Mouse (Mus musculus) small intestine, adult 2 months (tissue): Measurements from ENCODE around the gene Zc3h12d. TPM values are rescaled to one million over a fixed set of nuclear protein-coding genes. Genes with fewer than 3 reads are reported as not detected.

ENCODE experiments used
- H3K27ac ChIP-seq: fragments of 200-500 bp; 2 replicates; pipeline ENCODE4 v1.5.1; 2012; ENCODE audit warnings: low read depth, low read length, control low read depth, inconsistent platforms; ENCODE audit not compliant: insufficient read depth
- H3K27me3 ChIP-seq: fragments of 200-500 bp; 2 replicates; pipeline ENCODE4 v1.6.1; 2012; ENCODE audit warnings: mild to moderate bottlenecking, moderate library complexity, low read length, inconsistent platforms; ENCODE audit not compliant: control insufficient read depth, insufficient read depth
- H3K36me3 ChIP-seq: fragments of 200-500 bp; 2 replicates; pipeline ENCODE4 v1.6.1; 2012; ENCODE audit warnings: mild to moderate bottlenecking, low read length, control low read depth, inconsistent platforms; ENCODE audit not compliant: control insufficient read depth, insufficient read depth
- H3K4me1 ChIP-seq: fragments of 200-500 bp; 2 replicates; pipeline ENCODE4 v1.6.1; 2012; ENCODE audit warnings: low read length, inconsistent platforms, mixed read lengths; ENCODE audit not compliant: control insufficient read depth, insufficient read depth, insufficient read length
- H3K4me3 ChIP-seq: fragments of 200-500 bp; 2 replicates; pipeline ENCODE4 v1.5.1; 2012; ENCODE audit warnings: low read depth, mild to moderate bottlenecking, control low read depth, inconsistent platforms, low read length, moderate library complexity
- CTCF ChIP-seq: fragments of 200-500 bp; IDR thresholded peaks from 2 replicates; pipeline ENCODE4 v1.5.1; 2012; ENCODE audit warnings: low read depth, mild to moderate bottlenecking, control low read depth, inconsistent platforms, low read length, moderate library complexity, mixed read lengths; ENCODE audit not compliant: insufficient replicate concordance, insufficient read length; ENCODE audit errors: extremely low read depth
- POLR2A ChIP-seq: fragments of 200-500 bp; IDR thresholded peaks from 2 replicates; pipeline ENCODE4 v1.6.1; 2012; ENCODE audit warnings: low read depth, mild to moderate bottlenecking, control low read depth, inconsistent platforms, low read length, moderate library complexity
- WGBS: fragments of 180-500 bp; shearing (Covaris S2); methylation state at CpG from one replicate; pipeline ENCODE4 v1.1.7; 2018; 5-methylcytosine and 5-hydroxymethylcytosine counted together
- polyA plus RNA-seq: library from polyadenylated mRNA; depleted of rRNA; stranded (reverse); fragments of >200 nt; gene quantifications from 2 replicates; pipeline ENCODE4 v1.2.3, GENCODE M21; 2012

Gene Zc3h12d
- polyA plus RNA-seq, 1 experiment: 12.8 TPM

DNA sequence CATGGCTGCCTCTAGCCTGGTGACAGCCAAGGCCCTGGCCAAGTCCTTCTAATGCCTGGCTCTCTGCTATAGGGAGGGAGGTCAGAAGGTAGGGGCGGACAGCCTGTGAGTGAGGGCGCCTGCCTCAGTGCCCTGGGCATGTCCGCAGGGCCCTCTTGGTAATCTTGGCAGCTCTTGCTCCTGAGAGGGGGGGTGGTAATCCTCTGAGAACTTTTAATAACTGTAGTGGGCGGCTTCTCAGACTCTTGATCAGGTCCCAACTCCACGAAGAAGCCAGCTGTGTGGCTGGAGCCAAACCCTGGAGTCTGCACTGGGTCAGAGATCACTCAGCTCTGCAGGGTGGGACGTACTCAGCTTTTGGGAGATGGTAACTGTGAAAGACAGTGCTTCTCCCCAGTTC, 31.9 kb downstream of the Zc3h12d start:
- whole genome bisulfite sequencing: 35% methylated on average over 6 of the region's 6 CpGs
- Histone ChIP-seq H3K27ac (peak overlapping the region; percentile 35; the same call in 1 of the 2 replicates), H3K27me3 (no peaks in the 10 kb centered on the region), H3K4me3 (no peak overlapping the region; the same call in 1 of the 2 replicates), H3K4me1 (peaks cover 23% of the 10 kb centered on the region), H3K36me3 (peaks cover 37% of the 10 kb centered on the region)
- TF ChIP-seq POLR2A (no peak), CTCF (no peak)

- H3K27ac ChIP-seq: no peak overlapping the region
- no peak for TF ChIP-seq CTCF
- peaks cover 23% of the 10 kb centered on the region for H3K4me1 ChIP-seq
- H3K27me3 ChIP-seq: no peaks in the 10 kb centered on the region
- peaks cover 40% of the 10 kb centered on the region for H3K36me3 ChIP-seq
- no peak overlapping the region for H3K4me3 ChIP-seq
- 61% methylated on average over 3 of the region's 3 CpGs for WGBS
These were observed 32.5 kb downstream of the Zc3h12d start for GRCm38 (mm10) chr10:7864806-7865205.

GRCm38 (mm10) chr10:7866762-7867665, 34.7 kb downstream of the Zc3h12d start:
- no peaks in the 10 kb centered on the region for H3K27me3 ChIP-seq
- H3K36me3 ChIP-seq: peaks cover 38% of the 10 kb centered on the region
- H3K4me1 ChIP-seq: peaks cover 16% of the 10 kb centered on the region
- 75% methylated on average over 50 of the region's 50 CpGs for WGBS
- H3K27ac ChIP-seq: no peak overlapping the region
- no peak for TF ChIP-seq POLR2A
- TF ChIP-seq CTCF: no peak
- no peak overlapping the region for H3K4me3 ChIP-seq

GRCm38 (mm10) chr10:7867666-7868030, 35.4 kb downstream of the Zc3h12d start:
- 76% methylated on average over 21 of the region's 21 CpGs for WGBS
- H3K36me3 ChIP-seq: peaks cover 33% of the 10 kb centered on the region
- TF ChIP-seq CTCF: no peak
- TF ChIP-seq POLR2A: no peak
- H3K27ac ChIP-seq: no peak overlapping the region
- peaks cover 13% of the 10 kb centered on the region; the same call in 1 of the 2 replicates for H3K4me1 ChIP-seq
- no peak overlapping the region for H3K4me3 ChIP-seq
- no peaks in the 10 kb centered on the region for H3K27me3 ChIP-seq

GRCm38 (mm10) chr10:7869746-7870145, 37.5 kb downstream of the Zc3h12d start:
- Histone ChIP-seq H3K27me3 (no peaks in the 10 kb centered on the region), H3K36me3 (peaks cover 28% of the 10 kb centered on the region), H3K4me3 (no peak overlapping the region), H3K4me1 (peaks cover 3% of the 10 kb centered on the region; the same call in 1 of the 2 replicates), H3K27ac (no peak overlapping the region)
- no peak for TF ChIP-seq CTCF
- no peak for TF ChIP-seq POLR2A
- WGBS: 88% methylated on average over 8 of the region's 8 CpGs

GRCm38 (mm10) chr10:7870571-7871315, 38.5 kb downstream of the Zc3h12d start:
- 64% methylated on average over 11 of the region's 11 CpGs for WGBS
- Histone ChIP-seq H3K27me3 (no peaks in the 10 kb centered on the region), H3K27ac (no peak overlapping the region), H3K4me3 (no peak overlapping the region), H3K4me1 (peaks cover 3% of the 10 kb centered on the region; the same call in 1 of the 2 replicates), H3K36me3 (peaks cover 27% of the 10 kb centered on the region)
- TF ChIP-seq POLR2A (no peak), CTCF (peak; percentile 66; the same call in 1 of the 2 replicates)
